ENCODE assay signal across 14 mouse cellular contexts in the genomic region with DNA sequence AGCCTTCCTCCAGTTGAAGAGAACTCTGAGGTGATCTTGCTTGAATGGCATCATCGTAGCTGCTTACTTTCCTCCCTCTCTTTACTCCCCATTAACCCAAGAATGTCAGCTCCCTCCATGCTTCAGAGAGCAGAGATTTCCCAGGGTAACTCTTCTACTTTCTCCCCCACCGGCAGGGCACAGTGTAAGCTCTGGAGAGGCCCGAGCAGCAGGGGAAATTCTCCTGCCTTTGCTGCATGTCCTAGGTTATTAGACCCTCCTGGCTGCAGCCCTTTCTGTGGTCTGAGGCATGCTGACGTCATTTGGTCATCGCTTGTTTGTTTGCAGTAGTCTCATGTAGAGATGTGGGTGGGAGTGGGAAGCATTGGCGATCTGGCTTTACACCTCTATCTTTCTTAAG.
A peak's percentile ranks its signal among the peaks of the same experiment; 100 is the strongest.
DNase-seq lines count a peak whose midpoint lies in the region; ATAC-seq and TF ChIP-seq lines count a peak whose summit lies in the region.
"Had no signal": no experiment of that assay in that cellular context is flagged by ENCODE, and none has a peak within 500 bp of the region (broad histone marks: within the 10 kb centered on the region; RNA-seq: fewer than 3 reads in every experiment).

No protein-coding gene starts in this region.

- H3K27ac ChIP-seq in heart, embryonic 13.5 days (replicated peaks): no peak overlapping the region; the same call in 1 of the 2 replicates
- H3K27ac ChIP-seq in neural tube, embryonic 15.5 days (replicated peaks): no peak overlapping the region
- H3K27ac ChIP-seq in kidney, postnatal 0 days: peak overlapping the region; percentile 77
- H3K27ac ChIP-seq in cerebellum, adult 2 months (ENCODE audit: insufficient read depth, low read length): no peak overlapping the region
- no peak overlapping the region for H3K27ac ChIP-seq in gastrocnemius, adult 2 months
- H3K27ac ChIP-seq: embryonic facial prominence, embryonic 13.5 days; forebrain, embryonic 15.5 days; hindbrain, postnatal 0 days; liver, embryonic 13.5 days; midbrain, embryonic 12.5 days had no signal

- H3K9ac ChIP-seq in heart, embryonic 13.5 days: 0 out of 2 replicates have a peak overlapping the region, but pooled peaks have one; percentile 37
- H3K9ac ChIP-seq in neural tube, embryonic 15.5 days (replicated peaks): no peak overlapping the region
- H3K9ac ChIP-seq in kidney, postnatal 0 days (ENCODE audit: low read depth, low read length): peak overlapping the region; percentile 3; the same call in 1 of the 2 replicates
- H3K9ac ChIP-seq: embryonic facial prominence, embryonic 13.5 days; forebrain, embryonic 15.5 days; liver, embryonic 13.5 days; midbrain, embryonic 12.5 days had no signal

- no peak for DNase-seq in heart, postnatal 36 days
- peak; percentile 27 for DNase-seq in neural tube, embryonic 10.5 days (ENCODE audit: extremely low spot score, low spot score)
- DNase-seq in kidney, postnatal 0 days (ENCODE audit: low spot score): peak; percentile 90
- DNase-seq in cerebellum, adult 2 months: no peak
- no peak for DNase-seq in gastrocnemius, adult 2 months
- no peak for DNase-seq in adrenal gland, postnatal 10 days
- DNase-seq: liver, embryonic 13.5 days; right cerebral cortex, postnatal 4 days had no signal

- no peaks in the 10 kb centered on the region for H3K9me3 ChIP-seq in heart, embryonic 13.5 days
- no peaks in the 10 kb centered on the region for H3K9me3 ChIP-seq in neural tube, embryonic 15.5 days (replicated peaks)
- no peaks in the 10 kb centered on the region for H3K9me3 ChIP-seq in kidney, postnatal 0 days (replicated peaks; ENCODE audit: low read length)
- H3K9me3 ChIP-seq: embryonic facial prominence, embryonic 13.5 days; forebrain, embryonic 15.5 days; liver, embryonic 13.5 days; midbrain, embryonic 12.5 days had no signal

- no peaks in the 10 kb centered on the region for H3K27me3 ChIP-seq in heart, embryonic 13.5 days (replicated peaks)
- H3K27me3 ChIP-seq in neural tube, embryonic 15.5 days (replicated peaks): no peaks in the 10 kb centered on the region
- H3K27me3 ChIP-seq in kidney, postnatal 0 days (ENCODE audit: insufficient read depth, low read length): no peaks in the 10 kb centered on the region
- H3K27me3 ChIP-seq in cerebellum, adult 2 months (ENCODE audit: control insufficient read depth, insufficient read depth, low read length): no peaks in the 10 kb centered on the region
- H3K27me3 ChIP-seq: embryonic facial prominence, embryonic 13.5 days; forebrain, embryonic 15.5 days; liver, embryonic 13.5 days; midbrain, embryonic 12.5 days had no signal

- peaks cover 9% of the 10 kb centered on the region for H3K4me1 ChIP-seq in heart, embryonic 13.5 days
- peaks cover 10% of the 10 kb centered on the region for H3K4me1 ChIP-seq in neural tube, embryonic 15.5 days
- peaks cover 13% of the 10 kb centered on the region for H3K4me1 ChIP-seq in kidney, postnatal 0 days (replicated peaks; ENCODE audit: insufficient read depth, low read length)
- H3K4me1 ChIP-seq in cerebellum, adult 2 months (ENCODE audit: control insufficient read depth, insufficient read depth, low read length): no peaks in the 10 kb centered on the region
- H3K4me1 ChIP-seq: liver, embryonic 13.5 days had no signal

- no peak for TF ChIP-seq POLR2A in cerebellum, adult 2 months (IDR thresholded peaks at IDR 0.05; ENCODE audit: borderline replicate concordance, insufficient read depth, low read length)

- WGBS in heart, embryonic 13.5 days: 18% methylated on average over 6 of the region's 6 CpGs
- 27% methylated on average over 6 of the region's 6 CpGs for WGBS in neural tube, embryonic 15.5 days
- 3% methylated on average over 6 of the region's 6 CpGs for WGBS in kidney, postnatal 0 days
- WGBS in cerebellum, adult 2 months: 22% methylated on average over 6 of the region's 6 CpGs

- H3K36me3 ChIP-seq in heart, embryonic 13.5 days: no peaks in the 10 kb centered on the region
- H3K36me3 ChIP-seq in neural tube, embryonic 15.5 days: no peaks in the 10 kb centered on the region
- no peaks in the 10 kb centered on the region for H3K36me3 ChIP-seq in kidney, postnatal 0 days (ENCODE audit: insufficient read depth, low read length)
- H3K36me3 ChIP-seq: embryonic facial prominence, embryonic 13.5 days; forebrain, embryonic 15.5 days; liver, embryonic 13.5 days; midbrain, embryonic 12.5 days had no signal

- H3K4me3 ChIP-seq in heart, embryonic 13.5 days: no peak overlapping the region
- H3K4me3 ChIP-seq in neural tube, embryonic 15.5 days (replicated peaks): no peak overlapping the region
- H3K4me3 ChIP-seq in kidney, postnatal 0 days (replicated peaks; ENCODE audit: low read depth, low read length): no peak overlapping the region
- no peak overlapping the region for H3K4me3 ChIP-seq in cerebellum, adult 2 months (replicated peaks; ENCODE audit: insufficient read depth, low read depth, low read length)
- H3K4me3 ChIP-seq in gastrocnemius, adult 2 months: no peak overlapping the region
- H3K4me3 ChIP-seq: embryonic facial prominence, embryonic 13.5 days; forebrain, embryonic 15.5 days; liver, embryonic 13.5 days; midbrain, embryonic 12.5 days had no signal

- peak overlapping the region; percentile 30; the same call in 1 of the 2 replicates for H3K4me2 ChIP-seq in heart, embryonic 13.5 days
- H3K4me2 ChIP-seq in neural tube, embryonic 15.5 days: no peak overlapping the region
- peak overlapping the region; percentile 18; the same call in 1 of the 2 replicates for H3K4me2 ChIP-seq in kidney, postnatal 0 days (ENCODE audit: low read length)
- H3K4me2 ChIP-seq: embryonic facial prominence, embryonic 13.5 days; forebrain, embryonic 15.5 days; liver, embryonic 13.5 days; midbrain, embryonic 12.5 days had no signal

- peak; percentile 48 for TF ChIP-seq CTCF in kidney, postnatal 0 days (IDR thresholded peaks at IDR 0.05; ENCODE audit: low read depth)
- no peak for TF ChIP-seq CTCF in cerebellum, adult 2 months (IDR thresholded peaks at IDR 0.05; ENCODE audit: borderline replicate concordance, insufficient read depth, low read depth, low read length)
- TF ChIP-seq CTCF in gastrocnemius, adult 2 months (IDR thresholded peaks at IDR 0.05): no peak

- ATAC-seq in heart, embryonic 13.5 days (ENCODE audit: extremely low read depth, insufficient number of reproducible peaks, low FRiP score, low TSS enrichment): no peak
- ATAC-seq in neural tube, embryonic 15.5 days (ENCODE audit: low FRiP score): no peak
- peak; percentile 91 for ATAC-seq in kidney, postnatal 0 days (replicated peaks; ENCODE audit: low FRiP score, low read depth)
- ATAC-seq: forebrain, embryonic 15.5 days; hindbrain, postnatal 0 days had no signal

- intact Hi-C loops in heart, postnatal 36 days (cut with DNase I): no loop called here
- intact Hi-C loops in gastrocnemius, adult 2 months (cut with DNase I): no loop called here

Comparison
In these comparisons a context has a peak if more than half of its experiments do, and no peak if none do; other contexts are left out.
1. DNase-seq: peak in neural tube, embryonic 10.5 days (single experiment) and kidney, postnatal 0 days (single experiment); none in heart, postnatal 36 days (0 of 2), cerebellum, adult 2 months (0 of 2), gastrocnemius, adult 2 months (single experiment) and adrenal gland, postnatal 10 days (single experiment).